Mouse (Mus musculus) gastrocnemius, adult 2 months (tissue): ENCODE measurements at regions not wholly inside any gene's neighbourhood (a gene's known extent, or its start where the extent isn't known, plus 50 kb on each side); places are given as distances from the start of the nearest gene placed in this dataset.

Source experiments
- DNase-seq: peaks from one replicate; pipeline ENCODE4 v3.0.0; 2022
- H3K27ac ChIP-seq: fragments of 200-600 bp; 2 replicates; pipeline ENCODE4 v1.8.1; 2022; ENCODE audit warnings: mild to moderate bottlenecking
- H3K4me3 ChIP-seq: fragments of 200-600 bp; 2 replicates; pipeline ENCODE4 v1.8.1; 2022; ENCODE audit warnings: mild to moderate bottlenecking, moderate library complexity
- CTCF ChIP-seq: fragments of 200-600 bp; IDR thresholded peaks from 2 replicates; pipeline ENCODE4 v1.8.1; 2022; ENCODE audit warnings: antibody characterized with exemption, mild to moderate bottlenecking, moderate library complexity
- intact Hi-C: fragments of 180-260 bp; cut with DNase I; formaldehyde crosslinking; loops from one replicate; pipeline ENCODE4 v1.15.1; 2025

DNA sequence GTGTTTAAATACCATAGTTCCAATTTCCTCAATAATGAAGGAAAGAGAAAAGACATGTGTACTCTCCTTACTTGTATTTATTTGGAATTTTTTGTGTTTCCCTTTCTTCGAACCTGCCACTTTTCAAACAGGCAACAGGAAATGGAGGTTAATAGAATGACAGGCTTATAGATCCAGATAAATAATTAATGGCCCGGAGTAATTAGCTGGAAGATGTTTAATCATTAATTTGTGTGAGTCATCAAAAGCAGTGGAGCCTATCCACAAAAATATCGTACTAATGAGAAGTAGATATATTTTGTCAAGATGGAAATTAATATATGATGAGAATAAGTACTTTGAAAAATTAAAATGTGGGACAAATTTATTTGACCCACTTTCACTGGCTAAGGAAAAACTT is 236.3 kb upstream of the Gpc5 start:
- Histone ChIP-seq H3K27ac (no peak overlapping the region), H3K4me3 (no peak overlapping the region)
- intact Hi-C loops, result no loop called here
- no peak for DNase-seq
- TF ChIP-seq CTCF, result no peak

DNA sequence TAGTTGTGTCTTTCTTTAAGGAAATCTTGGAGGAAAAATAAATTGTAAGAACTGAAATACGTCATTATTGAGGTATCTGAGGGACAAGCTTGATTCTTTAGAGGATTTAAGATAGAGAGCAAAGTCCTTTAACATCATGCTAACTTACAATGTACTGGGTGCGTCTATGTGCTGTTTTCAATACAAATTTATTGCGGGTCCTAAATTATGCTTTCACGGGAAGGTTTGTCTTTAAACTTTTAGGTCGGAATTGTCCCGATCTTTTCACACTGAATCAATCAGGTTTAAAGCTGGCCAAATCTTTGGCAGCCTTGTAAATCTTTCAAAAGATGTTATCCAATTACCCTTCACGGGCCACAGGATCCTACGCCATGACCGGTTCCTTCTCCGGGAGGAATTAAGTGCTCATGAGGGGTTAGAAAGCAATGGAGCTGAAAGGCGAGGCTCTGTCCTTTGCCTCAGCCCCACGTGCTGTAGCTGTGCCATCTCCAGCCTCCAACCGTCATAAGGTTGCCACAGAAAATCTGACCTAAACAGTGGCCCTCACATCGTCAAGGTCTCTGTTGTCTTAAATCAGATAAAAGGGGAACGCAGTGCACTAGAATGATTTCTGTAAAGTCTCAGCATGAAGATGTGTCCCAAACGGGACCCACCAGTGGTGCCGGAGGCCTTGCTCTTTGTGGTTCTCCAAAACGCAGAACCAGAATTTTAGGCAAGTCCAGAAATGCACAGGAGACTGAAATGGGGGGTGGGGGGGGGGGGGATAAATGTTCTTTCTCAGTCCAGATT is 235.6 kb upstream of the Gpc5 start:
- H3K27ac ChIP-seq, result no peak overlapping the region
- no peak overlapping the region for H3K4me3 ChIP-seq
- DNase-seq, result no peak
- TF ChIP-seq CTCF, result no peak
- intact Hi-C loops, result no loop called here

GRCm38 (mm10) chr14:114857171-114857570 is 234.8 kb upstream of the Gpc5 start:
- Histone ChIP-seq H3K4me3 (no peak overlapping the region), H3K27ac (no peak overlapping the region)
- DNase-seq, result no peak
- no peak for TF ChIP-seq CTCF
- intact Hi-C loops, result no loop called here

DNA sequence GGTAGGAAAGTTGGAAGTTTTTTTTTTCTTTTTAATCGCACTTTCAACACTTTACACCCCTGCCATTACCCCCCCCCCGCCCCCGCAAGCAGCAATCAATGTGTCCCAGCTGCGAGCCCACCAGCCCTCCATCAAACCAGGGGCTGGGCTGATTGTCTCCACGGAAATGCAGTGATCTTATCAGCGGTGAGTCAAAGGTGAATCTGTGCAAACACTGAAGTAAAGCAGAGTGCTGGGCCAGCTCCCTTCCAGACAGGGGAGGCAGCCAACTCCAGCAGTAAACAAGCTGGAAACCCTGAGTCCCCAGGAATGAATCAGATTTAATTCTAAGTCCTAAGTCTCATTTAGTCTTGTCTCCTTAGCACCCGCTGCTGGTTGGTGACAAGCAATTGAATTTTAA is 234.3 kb upstream of the Gpc5 start:
- DNase-seq, result no peak
- no peak overlapping the region for H3K27ac ChIP-seq
- no peak overlapping the region for H3K4me3 ChIP-seq
- TF ChIP-seq CTCF, result no peak
- intact Hi-C loops, result no loop called here

GRCm38 (mm10) chr14:114863585-114863984 is 228.4 kb upstream of the Gpc5 start:
- no peak for DNase-seq
- intact Hi-C loops, result no loop called here

GRCm38 (mm10) chr14:114864102-114864501 is 227.9 kb upstream of the Gpc5 start:
- no peak for DNase-seq
- Histone ChIP-seq H3K4me3 (no peak overlapping the region), H3K27ac (no peak overlapping the region)
- intact Hi-C loops, result no loop called here
- no peak for TF ChIP-seq CTCF

More at GRCm38 (mm10) chr14:114863585-114863984, 228.4 kb upstream of the Gpc5 start:
- H3K4me3 ChIP-seq, result no peak overlapping the region
- no peak overlapping the region for H3K27ac ChIP-seq
- no peak for TF ChIP-seq CTCF

DNA sequence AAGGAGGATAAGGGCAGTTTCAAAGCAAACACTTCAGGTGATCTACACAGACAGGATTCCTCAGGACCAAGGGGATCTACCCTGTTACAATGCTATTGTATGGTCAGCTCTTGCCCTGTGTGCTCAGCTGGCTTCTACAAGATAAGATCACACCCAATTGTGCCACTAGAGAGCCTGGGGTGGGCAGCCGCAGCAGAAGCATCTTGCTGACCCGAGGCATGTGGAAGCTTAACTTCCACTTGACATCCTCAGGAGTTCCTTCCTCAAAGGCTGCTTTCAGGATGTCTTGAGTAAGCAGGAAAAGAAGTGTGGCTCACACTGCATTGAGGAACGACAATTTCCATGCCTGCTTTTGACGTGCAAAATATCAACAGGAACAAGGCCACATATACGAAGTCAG is 222.8 kb upstream of the Gpc5 start:
- Histone ChIP-seq H3K27ac (no peak overlapping the region), H3K4me3 (no peak overlapping the region)
- TF ChIP-seq CTCF, result no peak
- intact Hi-C loops, result no loop called here
- DNase-seq, result no peak

DNA sequence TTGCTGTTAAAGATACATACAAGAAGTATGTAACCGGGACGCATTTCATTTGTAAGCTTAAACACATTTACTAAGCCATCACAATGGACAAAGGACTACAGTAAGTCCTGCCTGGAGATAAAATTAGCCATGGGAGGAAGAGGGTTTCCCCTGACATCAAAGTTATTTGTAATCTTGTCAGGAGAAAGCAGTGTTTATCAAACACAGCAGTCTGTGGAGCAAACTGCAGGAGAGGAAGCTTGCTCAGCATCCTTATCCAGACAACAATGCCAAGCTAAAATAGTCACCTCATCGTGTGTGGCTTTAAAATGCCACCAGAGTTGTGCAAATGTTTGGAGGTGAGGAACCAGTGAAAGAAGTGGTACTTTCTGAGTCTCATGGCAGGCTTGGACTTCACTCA is 216.9 kb upstream of the Gpc5 start:
- DNase-seq, result no peak
- intact Hi-C loops, result no loop called here
- H3K27ac ChIP-seq, result no peak overlapping the region
- H3K4me3 ChIP-seq, result no peak overlapping the region
- TF ChIP-seq CTCF, result no peak

DNA sequence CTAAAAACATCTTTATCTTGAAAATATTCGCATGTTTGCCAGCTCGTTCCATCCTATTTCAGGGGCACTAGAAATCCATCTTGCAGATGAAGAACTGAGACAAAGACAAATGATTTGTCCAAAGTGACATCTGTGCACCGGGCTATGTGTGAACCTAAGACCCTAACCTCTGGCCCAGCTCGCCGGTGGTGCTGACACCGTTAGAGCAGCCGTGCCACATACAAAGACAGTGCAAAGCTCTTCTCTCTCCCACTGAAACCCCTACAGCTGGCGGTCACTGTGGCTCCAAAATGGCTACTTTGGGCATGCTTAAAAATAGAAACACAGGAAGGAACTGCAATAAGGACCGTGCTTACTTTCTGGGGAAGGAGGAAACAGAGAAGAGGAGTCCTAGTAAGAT is 215.6 kb upstream of the Gpc5 start:
- intact Hi-C loops, result no loop called here
- no peak for TF ChIP-seq CTCF
- no peak for DNase-seq
- Histone ChIP-seq H3K4me3 (no peak overlapping the region), H3K27ac (no peak overlapping the region)

- TF ChIP-seq CTCF, result no peak
- no peak for DNase-seq
- intact Hi-C loops, result no loop called here
Observed at GRCm38 (mm10) chr14:114877477-114877876, 214.5 kb upstream of the Gpc5 start.

DNA sequence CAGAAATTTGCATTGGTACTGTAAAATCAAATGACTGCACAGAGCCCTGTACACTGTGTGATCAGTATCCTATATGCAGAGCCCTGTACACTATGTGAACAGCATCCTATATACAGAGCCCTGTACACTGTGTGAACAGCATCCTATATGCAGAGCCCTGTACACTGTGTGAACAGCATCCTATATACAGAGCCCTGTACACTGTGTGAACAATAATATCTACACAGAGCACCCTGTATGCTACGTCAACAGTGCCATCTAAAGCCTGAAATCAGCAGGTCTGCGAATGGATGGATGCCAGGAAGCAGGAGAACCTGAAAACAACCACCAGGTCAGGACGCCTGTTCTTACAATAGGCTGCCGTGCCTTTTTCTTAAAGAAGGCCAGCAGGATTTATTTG is 211.7 kb upstream of the Gpc5 start:
- Histone ChIP-seq H3K27ac (no peak overlapping the region), H3K4me3 (no peak overlapping the region)
- DNase-seq, result no peak
- intact Hi-C loops, result no loop called here
- TF ChIP-seq CTCF, result no peak

More at GRCm38 (mm10) chr14:114877477-114877876, 214.5 kb upstream of the Gpc5 start:
- Histone ChIP-seq H3K4me3 (no peak overlapping the region), H3K27ac (no peak overlapping the region)

- intact Hi-C loops, result no loop called here
- no peak overlapping the region for H3K27ac ChIP-seq
- no peak for TF ChIP-seq CTCF
- no peak for DNase-seq
- no peak overlapping the region for H3K4me3 ChIP-seq
Observed at GRCm38 (mm10) chr14:114904109-114904508, 187.9 kb upstream of the Gpc5 start.

GRCm38 (mm10) chr14:114912271-114912670 is 179.7 kb upstream of the Gpc5 start:
- no peak overlapping the region for H3K27ac ChIP-seq
- DNase-seq, result no peak
- intact Hi-C loops, result no loop called here
- TF ChIP-seq CTCF, result no peak
- no peak overlapping the region for H3K4me3 ChIP-seq

- Histone ChIP-seq H3K27ac (no peak overlapping the region), H3K4me3 (no peak overlapping the region)
- intact Hi-C loops, result no loop called here
- DNase-seq, result no peak
- peak; percentile 48 for TF ChIP-seq CTCF
Observed at GRCm38 (mm10) chr14:114913238-114913637, 178.8 kb upstream of the Gpc5 start.
